Mouse (Mus musculus): ENCODE data around the gene Gfpt1. TPM values are rescaled to one million over a fixed set of nuclear protein-coding genes. Genes with fewer than 3 reads are reported as not detected.
A peak's percentile ranks its signal among the peaks of the same experiment; 100 is the strongest.
"Not testable (repeated sequence)": the region's sequence is repeated elsewhere in the genome, so short reads cannot be mapped to it uniquely, and the experiment has no call there.

The Gfpt1 gene
- polyA plus RNA-seq, 1 experiment from 2014 or later = 31.9 TPM

- H3K9ac ChIP-seq (replicated peaks; ENCODE audit: low read depth, low read length) = peak within 1 kb of the TSS; percentile 91
- peak within 1 kb of the TSS; percentile 88 for H3K4me3 ChIP-seq (ENCODE audit: low read depth, low read length)
- ATAC-seq (ENCODE audit: insufficient number of reproducible peaks, insufficient read depth, low FRiP score, low read depth) = no peak
- H3K9me3 ChIP-seq (ENCODE audit: control insufficient read depth, low read depth, low read length) = no peaks in the 10 kb centered on the region
- H3K36me3 ChIP-seq (ENCODE audit: control insufficient read depth, insufficient read depth, low read length) = peaks cover 3% of the 10 kb centered on the region; the same call in 1 of the 2 replicates
- H3K4me2 ChIP-seq (replicated peaks; ENCODE audit: low read depth, low read length) = peak within 1 kb of the TSS; percentile 45
- peaks cover 5% of the 10 kb centered on the region; the same call in 1 of the 2 replicates for H3K4me1 ChIP-seq (ENCODE audit: control insufficient read depth, insufficient read depth, low read length)
- H3K27ac ChIP-seq (ENCODE audit: low read length) = peak within 1 kb of the TSS; percentile 76; the same call in 1 of the 2 replicates
- H3K27me3 ChIP-seq (ENCODE audit: control insufficient read depth, insufficient read depth, low read length) = no peaks in the 10 kb centered on the region
- 67% methylated on average over 6 of the region's 6 CpGs for WGBS
These were observed 33.8 kb upstream of the Gfpt1 start, which contains the start of gene Nfu1 for GRCm38 (mm10) chr6:87008887-87009286. Nfu1 (plus strand) TSS chr6:87009236.

- Histone ChIP-seq H3K4me2 (replicated peaks; ENCODE audit: low read depth, low read length) (peak overlapping the region; percentile 45), H3K4me3 (ENCODE audit: low read depth, low read length) (peak overlapping the region; percentile 88), H3K4me1 (ENCODE audit: control insufficient read depth, insufficient read depth, low read length) (peaks cover 5% of the 10 kb centered on the region; the same call in 1 of the 2 replicates), H3K36me3 (ENCODE audit: control insufficient read depth, insufficient read depth, low read length) (peaks cover 3% of the 10 kb centered on the region; the same call in 1 of the 2 replicates), H3K27me3 (ENCODE audit: control insufficient read depth, insufficient read depth, low read length) (no peaks in the 10 kb centered on the region), H3K9me3 (ENCODE audit: control insufficient read depth, low read depth, low read length) (no peaks in the 10 kb centered on the region), H3K9ac (replicated peaks; ENCODE audit: low read depth, low read length) (peak overlapping the region; percentile 91), H3K27ac (ENCODE audit: low read length) (peak overlapping the region; percentile 76; the same call in 1 of the 2 replicates)
- under 1% methylated on average over 32 of the region's 36 CpGs for WGBS
- ATAC-seq (ENCODE audit: insufficient number of reproducible peaks, insufficient read depth, low FRiP score, low read depth) = peak; percentile 97
These were observed 32.8 kb upstream of the Gfpt1 start for GRCm38 (mm10) chr6:87009692-87010328.

- Histone ChIP-seq H3K4me1 (ENCODE audit: control insufficient read depth, insufficient read depth, low read length) (no peaks in the 10 kb centered on the region), H3K9ac (replicated peaks; ENCODE audit: low read depth, low read length) (no peak overlapping the region), H3K9me3 (ENCODE audit: control insufficient read depth, low read depth, low read length) (no peaks in the 10 kb centered on the region), H3K27ac (ENCODE audit: low read length) (no peak overlapping the region), H3K36me3 (ENCODE audit: control insufficient read depth, insufficient read depth, low read length) (peaks cover 39% of the 10 kb centered on the region), H3K4me3 (ENCODE audit: low read depth, low read length) (no peak overlapping the region), H3K27me3 (ENCODE audit: control insufficient read depth, insufficient read depth, low read length) (no peaks in the 10 kb centered on the region), H3K4me2 (replicated peaks; ENCODE audit: low read depth, low read length) (no peak overlapping the region)
- ATAC-seq (ENCODE audit: insufficient number of reproducible peaks, insufficient read depth, low FRiP score, low read depth) = no peak
- WGBS = 60% methylated on average over 4 of the region's 4 CpGs
These were observed 25.7 kb upstream of the Gfpt1 start for GRCm38 (mm10) chr6:87016916-87017315.

GRCm38 (mm10) chr6:87018874-87019273 lies 23.8 kb upstream of the Gfpt1 start:
- 90% methylated on average over 8 of the region's 8 CpGs for WGBS
- Histone ChIP-seq H3K27me3 (ENCODE audit: control insufficient read depth, insufficient read depth, low read length) (no peaks in the 10 kb centered on the region), H3K4me1 (ENCODE audit: control insufficient read depth, insufficient read depth, low read length) (no peaks in the 10 kb centered on the region), H3K9me3 (ENCODE audit: control insufficient read depth, low read depth, low read length) (no peaks in the 10 kb centered on the region), H3K4me3 (ENCODE audit: low read depth, low read length) (no peak overlapping the region), H3K27ac (ENCODE audit: low read length) (no peak overlapping the region), H3K9ac (replicated peaks; ENCODE audit: low read depth, low read length) (no peak overlapping the region), H3K4me2 (replicated peaks; ENCODE audit: low read depth, low read length) (no peak overlapping the region), H3K36me3 (ENCODE audit: control insufficient read depth, insufficient read depth, low read length) (peaks cover 49% of the 10 kb centered on the region)
- no peak for ATAC-seq (ENCODE audit: insufficient number of reproducible peaks, insufficient read depth, low FRiP score, low read depth)

- H3K36me3 ChIP-seq (ENCODE audit: control insufficient read depth, insufficient read depth, low read length) = peaks cover 60% of the 10 kb centered on the region
These were observed 20.9 kb upstream of the Gfpt1 start for GRCm38 (mm10) chr6:87021791-87022190.

GRCm38 (mm10) chr6:87026980-87027379 lies 15.7 kb upstream of the Gfpt1 start:
- H3K4me2 ChIP-seq (replicated peaks; ENCODE audit: low read depth, low read length) = no peak overlapping the region
- ATAC-seq (ENCODE audit: insufficient number of reproducible peaks, insufficient read depth, low FRiP score, low read depth) = no peak
- H3K27ac ChIP-seq (ENCODE audit: low read length) = no peak overlapping the region
- H3K36me3 ChIP-seq (ENCODE audit: control insufficient read depth, insufficient read depth, low read length) = peaks cover 31% of the 10 kb centered on the region
- H3K9ac ChIP-seq (replicated peaks; ENCODE audit: low read depth, low read length) = no peak overlapping the region
- no peaks in the 10 kb centered on the region for H3K4me1 ChIP-seq (ENCODE audit: control insufficient read depth, insufficient read depth, low read length)
- 69% methylated on average over 7 of the region's 7 CpGs for WGBS
- H3K27me3 ChIP-seq (ENCODE audit: control insufficient read depth, insufficient read depth, low read length) = no peaks in the 10 kb centered on the region
- H3K4me3 ChIP-seq (ENCODE audit: low read depth, low read length) = no peak overlapping the region
- no peaks in the 10 kb centered on the region for H3K9me3 ChIP-seq (ENCODE audit: control insufficient read depth, low read depth, low read length)

More at GRCm38 (mm10) chr6:87021791-87022190, 20.9 kb upstream of the Gfpt1 start:
- H3K9me3 ChIP-seq (ENCODE audit: control insufficient read depth, low read depth, low read length) = no peaks in the 10 kb centered on the region
- no peaks in the 10 kb centered on the region for H3K27me3 ChIP-seq (ENCODE audit: control insufficient read depth, insufficient read depth, low read length)
- no peak overlapping the region for H3K9ac ChIP-seq (replicated peaks; ENCODE audit: low read depth, low read length)
- WGBS = 99% methylated on average over 12 of the region's 12 CpGs
- no peak overlapping the region for H3K4me2 ChIP-seq (replicated peaks; ENCODE audit: low read depth, low read length)
- H3K4me1 ChIP-seq (ENCODE audit: control insufficient read depth, insufficient read depth, low read length) = no peaks in the 10 kb centered on the region
- no peak for ATAC-seq (ENCODE audit: insufficient number of reproducible peaks, insufficient read depth, low FRiP score, low read depth)
- H3K4me3 ChIP-seq (ENCODE audit: low read depth, low read length) = no peak overlapping the region
- H3K27ac ChIP-seq (ENCODE audit: low read length) = no peak overlapping the region

- Histone ChIP-seq H3K9me3 (ENCODE audit: control insufficient read depth, low read depth, low read length) (no peaks in the 10 kb centered on the region), H3K4me2 (replicated peaks; ENCODE audit: low read depth, low read length) (no peak overlapping the region), H3K27ac (ENCODE audit: low read length) (no peak overlapping the region), H3K9ac (replicated peaks; ENCODE audit: low read depth, low read length) (no peak overlapping the region), H3K36me3 (ENCODE audit: control insufficient read depth, insufficient read depth, low read length) (peaks cover 18% of the 10 kb centered on the region), H3K4me3 (ENCODE audit: low read depth, low read length) (no peak overlapping the region), H3K4me1 (ENCODE audit: control insufficient read depth, insufficient read depth, low read length) (no peaks in the 10 kb centered on the region), H3K27me3 (ENCODE audit: control insufficient read depth, insufficient read depth, low read length) (no peaks in the 10 kb centered on the region)
- ATAC-seq (ENCODE audit: insufficient number of reproducible peaks, insufficient read depth, low FRiP score, low read depth) = no peak
These were observed 13.8 kb upstream of the Gfpt1 start for GRCm38 (mm10) chr6:87028881-87029280.

- not testable (repeated sequence) for ATAC-seq (ENCODE audit: insufficient number of reproducible peaks, insufficient read depth, low FRiP score, low read depth); H3K27me3 ChIP-seq (ENCODE audit: control insufficient read depth, insufficient read depth, low read length); H3K4me2 ChIP-seq (replicated peaks; ENCODE audit: low read depth, low read length); H3K27ac ChIP-seq (ENCODE audit: low read length); H3K4me1 ChIP-seq (ENCODE audit: control insufficient read depth, insufficient read depth, low read length); H3K4me3 ChIP-seq (ENCODE audit: low read depth, low read length); H3K9me3 ChIP-seq (ENCODE audit: control insufficient read depth, low read depth, low read length); H3K9ac ChIP-seq (replicated peaks; ENCODE audit: low read depth, low read length); H3K36me3 ChIP-seq (ENCODE audit: control insufficient read depth, insufficient read depth, low read length)
- WGBS = 63% methylated on average over 7 of the region's 7 CpGs
These were observed 11.3 kb upstream of the Gfpt1 start for GRCm38 (mm10) chr6:87031310-87031709.

GRCm38 (mm10) chr6:87032401-87032800 lies 10.2 kb upstream of the Gfpt1 start:
- WGBS = 93% methylated on average over 3 of the region's 3 CpGs
- no peak for ATAC-seq (ENCODE audit: insufficient number of reproducible peaks, insufficient read depth, low FRiP score, low read depth)
- Histone ChIP-seq H3K27ac (ENCODE audit: low read length) (no peak overlapping the region), H3K9me3 (ENCODE audit: control insufficient read depth, low read depth, low read length) (no peaks in the 10 kb centered on the region), H3K9ac (replicated peaks; ENCODE audit: low read depth, low read length) (no peak overlapping the region), H3K4me3 (ENCODE audit: low read depth, low read length) (no peak overlapping the region), H3K36me3 (ENCODE audit: control insufficient read depth, insufficient read depth, low read length) (peaks cover 3% of the 10 kb centered on the region; the same call in 1 of the 2 replicates), H3K4me2 (replicated peaks; ENCODE audit: low read depth, low read length) (no peak overlapping the region), H3K4me1 (ENCODE audit: control insufficient read depth, insufficient read depth, low read length) (no peaks in the 10 kb centered on the region), H3K27me3 (ENCODE audit: control insufficient read depth, insufficient read depth, low read length) (no peaks in the 10 kb centered on the region)

Measured in stomach, embryonic 14.5 days (tissue).